Mouse (Mus musculus) liver, embryonic 14.5 days (tissue): ENCODE measurements at regions not wholly inside any gene's neighbourhood (a gene's known extent, or its start where the extent isn't known, plus 50 kb on each side); places are given as distances from the start of the nearest gene placed in this dataset.

Experiments
- CTCF ChIP-seq: IDR thresholded peaks from 2 replicates; pipeline ENCODE4 v1.5.1; 2016; ENCODE audit warnings: antibody characterized with exemption, low read depth, control low read depth
- EP300 ChIP-seq: IDR thresholded peaks from 2 replicates; pipeline ENCODE4 v1.6.1; 2016; ENCODE audit warnings: antibody characterized with exemption, low read depth

- no peak for TF ChIP-seq CTCF
- no peak for TF ChIP-seq EP300
These were observed 458.7 kb upstream of the Zic4 start for GRCm38 (mm10) chr9:90903557-90903956.
